Mouse (Mus musculus) liver, postnatal 0 days (tissue): ENCODE measurements at regions not wholly inside any gene's neighbourhood (a gene's known extent, or its start where the extent isn't known, plus 50 kb on each side); places are given as distances from the start of the nearest gene placed in this dataset.

Experiments used
- CTCF ChIP-seq: sonication (generic); IDR thresholded peaks from 2 replicates; pipeline ENCODE4 v1.5.1; 2016; ENCODE audit warnings: antibody characterized with exemption, low read depth
- EP300 ChIP-seq: IDR thresholded peaks from 2 replicates; pipeline ENCODE4 v1.6.1; 2016; ENCODE audit warnings: antibody characterized with exemption, low read depth, mild to moderate bottlenecking

- TF ChIP-seq CTCF (no peak), EP300 (no peak)
Observed at GRCm38 (mm10) chr15:87922781-87923446, 378.8 kb downstream of the Fam19a5 start.
